Mouse (Mus musculus) layer of hippocampus, adult 11-12 months (tissue): ENCODE data around the gene Cbx4.
A peak's percentile ranks its signal among the peaks of the same experiment; 100 is the strongest.

ENCODE experiments used
- DNase-seq: peaks from one replicate; pipeline ENCODE4 v3.0.0; 2022; ENCODE audit warnings: low spot score

The Cbx4 gene

DNA sequence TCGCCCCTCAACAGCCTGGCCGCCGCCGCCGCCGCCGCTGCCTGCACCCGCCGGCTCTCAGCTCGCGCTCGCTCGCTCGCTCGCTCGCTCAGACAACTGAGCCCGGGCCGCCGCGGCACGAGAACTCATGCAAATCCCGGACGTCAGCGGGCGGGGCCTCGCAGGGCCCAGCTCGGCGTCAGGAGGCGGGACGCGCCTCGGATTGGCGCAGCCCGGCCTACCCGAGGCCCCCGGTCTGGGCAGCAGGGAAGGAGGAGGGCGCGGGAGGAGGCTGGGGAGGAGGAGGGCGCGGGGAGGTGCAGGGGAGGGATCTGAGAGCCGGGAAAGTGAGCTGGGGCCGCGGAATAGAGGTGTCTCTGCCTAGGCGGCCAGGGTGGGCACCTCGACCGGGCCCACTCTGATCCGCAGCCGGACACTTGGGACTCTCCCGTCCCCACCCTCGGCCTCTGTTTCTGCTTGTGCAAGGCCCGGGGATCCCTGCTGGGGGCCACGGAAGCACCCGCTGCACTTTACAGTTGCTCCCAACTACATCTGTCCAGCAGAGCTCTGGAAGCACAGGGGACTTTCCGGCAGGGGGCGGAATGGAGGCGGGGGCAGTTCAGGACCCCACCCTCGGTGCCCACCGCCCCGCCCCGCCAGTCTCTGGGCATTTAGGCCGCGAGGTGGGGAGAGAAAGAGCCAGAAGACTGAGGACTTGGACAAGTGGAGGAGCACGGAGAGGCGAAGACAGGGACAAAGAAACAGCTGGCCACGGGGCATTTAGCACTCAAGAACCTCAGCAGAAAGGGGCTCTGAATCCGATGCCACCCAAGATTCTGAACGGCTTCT, at the start of gene Cbx4:
TSS of gene Cbx4 (minus strand) at position 78 of the 828 bp plus-strand sequence.
- peak; percentile 89 for DNase-seq

DNA sequence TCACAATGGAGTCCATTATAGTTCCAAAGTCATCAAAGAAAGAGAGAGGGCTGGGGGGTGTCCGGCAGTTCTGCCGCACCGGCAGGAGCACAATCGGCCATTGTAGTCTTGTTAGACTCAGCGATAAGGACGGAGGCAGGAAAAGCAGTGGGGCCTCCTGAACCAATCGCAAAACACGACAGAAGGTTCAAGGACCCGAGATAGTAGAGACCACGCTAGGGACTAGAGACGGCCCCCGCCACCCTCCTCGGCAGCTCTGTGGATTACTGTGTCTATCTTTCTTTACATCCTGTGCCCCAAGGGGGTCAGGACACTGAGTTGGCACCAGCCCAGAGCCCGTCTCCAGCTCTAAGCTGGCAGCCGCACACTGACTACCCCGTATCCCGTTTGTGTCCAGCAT, 48.6 kb upstream of the Cbx4 start:
- no peak for DNase-seq

DNA sequence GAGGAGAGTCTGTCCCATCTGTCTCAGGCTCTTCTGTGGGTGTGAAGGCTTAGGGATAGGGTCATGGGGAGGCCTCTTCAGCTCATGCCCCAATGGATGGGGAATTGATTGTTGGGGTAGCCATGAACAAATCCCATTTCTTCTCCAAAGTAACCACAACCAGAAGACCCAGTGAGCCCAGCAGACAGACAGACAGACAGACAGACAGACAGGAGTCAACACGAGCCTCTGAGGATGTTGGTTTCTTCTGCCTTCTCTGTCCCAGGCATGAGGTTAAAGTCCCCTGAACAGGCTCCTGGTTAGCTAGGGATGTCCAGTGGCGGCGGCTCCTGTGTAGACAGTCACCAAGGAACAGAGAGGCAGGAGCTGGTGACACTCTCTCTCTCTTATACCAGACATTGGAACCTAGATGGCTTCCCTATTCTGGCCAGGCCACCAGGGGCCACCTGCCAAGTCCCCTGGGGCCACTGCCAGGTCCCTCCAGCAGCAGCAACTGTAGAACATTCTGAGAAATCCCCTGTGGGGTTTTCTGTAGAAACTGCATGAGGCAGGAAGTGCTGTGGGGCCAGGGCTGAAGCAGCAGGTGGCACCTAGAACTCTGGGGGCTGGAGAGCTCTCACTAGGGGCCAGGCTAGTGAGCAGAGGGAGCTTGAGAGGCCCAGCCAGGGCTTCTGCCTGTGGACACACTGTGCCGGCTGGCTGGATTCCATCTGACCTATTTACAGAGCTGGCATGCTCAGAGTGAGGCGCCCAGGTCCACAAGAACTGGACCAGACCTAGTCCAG, 47.6 kb upstream of the Cbx4 start:
- peak; percentile 39 for DNase-seq

DNA sequence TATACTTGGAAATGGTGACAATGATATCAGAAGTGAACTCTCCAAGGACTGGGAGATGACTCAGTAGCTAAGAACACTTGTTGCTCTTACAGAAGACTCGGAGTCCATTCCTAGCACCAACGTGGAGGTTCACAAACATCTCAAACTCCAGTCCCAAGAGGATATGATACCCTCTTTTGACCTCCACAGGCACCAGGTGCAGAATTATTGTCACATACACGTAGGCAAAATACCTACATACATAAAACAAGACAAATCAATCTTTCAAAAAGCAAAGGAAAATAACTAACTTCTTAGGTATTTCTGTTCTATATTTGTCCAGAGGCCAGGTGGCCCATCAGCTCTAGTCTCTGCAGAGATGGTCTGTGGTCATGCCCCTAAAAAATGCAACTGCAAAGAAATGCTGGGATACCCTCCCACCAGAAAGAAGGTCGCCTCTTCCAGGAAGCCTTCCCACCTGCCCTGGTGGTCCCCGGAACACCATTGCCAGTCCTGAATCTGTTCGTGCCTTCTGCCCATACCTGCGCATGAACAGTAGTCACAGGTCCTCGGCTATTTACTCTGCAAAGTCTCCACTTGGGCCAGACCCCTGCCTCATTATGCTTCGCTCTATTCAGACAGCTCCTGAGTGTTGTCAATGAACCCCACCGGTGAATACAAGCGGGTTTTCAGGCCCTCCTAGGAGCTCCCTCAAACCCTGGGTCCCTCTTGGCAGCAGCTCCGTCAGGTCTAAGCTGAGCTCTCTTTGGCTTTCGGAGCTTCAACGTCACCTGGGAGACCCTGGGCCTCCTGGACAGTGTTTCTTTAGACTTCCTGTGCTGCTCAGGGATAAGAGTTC, 46.4 kb upstream of the Cbx4 start:
- no peak for DNase-seq

DNA sequence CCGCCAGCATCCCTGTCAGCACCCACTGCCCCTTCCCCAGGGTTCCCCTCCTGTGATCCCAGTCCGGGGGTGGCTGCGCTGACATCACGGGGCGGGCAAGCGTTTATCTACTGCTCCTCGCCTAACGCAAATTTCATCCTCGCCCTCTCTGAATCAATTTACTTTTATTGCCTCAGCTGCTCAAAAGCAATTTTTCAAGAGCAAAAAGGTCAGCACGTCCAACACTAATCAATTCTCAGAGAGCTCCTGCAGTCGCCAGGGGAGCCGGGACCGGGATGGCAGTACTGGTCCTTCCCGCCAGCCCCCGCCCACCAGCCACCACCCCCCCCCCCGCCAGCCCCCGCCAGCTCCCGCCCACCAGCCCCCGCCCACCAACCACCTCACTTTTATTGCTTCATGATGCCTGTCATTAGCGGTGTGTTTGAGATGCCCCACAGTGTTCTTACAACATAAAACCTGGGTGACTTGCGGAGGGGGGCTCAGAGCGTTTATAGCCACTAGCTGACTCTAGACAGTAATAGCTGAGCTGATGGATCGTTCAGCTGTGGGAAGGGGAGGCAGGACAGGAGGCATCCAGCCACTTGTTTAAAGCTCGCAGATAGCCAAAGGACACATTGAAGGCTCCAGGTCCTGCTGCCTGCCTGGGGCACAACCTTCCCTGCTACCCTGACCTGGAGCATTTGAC, 44.2 kb upstream of the Cbx4 start:
- no peak for DNase-seq

DNA sequence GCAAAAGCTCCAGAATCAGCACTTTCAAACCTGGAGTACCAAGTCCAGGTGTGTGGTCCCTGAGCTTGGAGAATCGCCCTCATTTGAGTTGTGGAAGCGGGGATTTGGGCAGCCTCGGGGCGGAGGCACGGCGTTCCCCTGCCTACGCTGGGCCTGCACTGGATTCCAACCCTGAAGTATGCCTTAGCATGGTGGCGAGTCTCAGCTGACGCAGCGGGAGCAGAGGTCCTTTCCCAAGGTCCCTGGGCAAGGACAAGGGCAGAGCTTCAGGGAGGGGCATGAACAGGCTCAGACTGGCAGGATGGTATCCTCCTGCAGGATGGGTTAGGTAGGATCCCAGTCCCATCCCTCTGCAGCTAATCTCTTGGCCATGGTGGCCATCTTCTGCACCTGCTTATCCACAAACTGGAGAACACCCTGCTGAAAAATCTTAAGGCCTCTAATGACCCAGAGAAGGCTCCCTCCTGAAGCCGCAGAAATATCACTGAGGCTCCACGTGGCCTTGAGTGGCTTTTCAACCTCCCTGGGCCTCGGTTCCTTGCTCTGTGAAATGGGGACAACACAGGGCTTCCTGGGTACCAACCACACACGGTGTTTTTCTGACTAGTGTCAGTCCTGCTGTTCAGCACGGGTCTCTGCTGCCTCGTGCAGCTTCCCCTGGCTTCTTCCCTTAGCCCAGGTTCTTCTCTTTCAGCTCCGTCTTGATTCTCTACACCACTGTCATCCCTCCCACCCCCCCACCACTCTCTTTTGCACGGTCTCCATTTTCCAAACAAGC, 43.4 kb upstream of the Cbx4 start:
- DNase-seq: no peak

DNA sequence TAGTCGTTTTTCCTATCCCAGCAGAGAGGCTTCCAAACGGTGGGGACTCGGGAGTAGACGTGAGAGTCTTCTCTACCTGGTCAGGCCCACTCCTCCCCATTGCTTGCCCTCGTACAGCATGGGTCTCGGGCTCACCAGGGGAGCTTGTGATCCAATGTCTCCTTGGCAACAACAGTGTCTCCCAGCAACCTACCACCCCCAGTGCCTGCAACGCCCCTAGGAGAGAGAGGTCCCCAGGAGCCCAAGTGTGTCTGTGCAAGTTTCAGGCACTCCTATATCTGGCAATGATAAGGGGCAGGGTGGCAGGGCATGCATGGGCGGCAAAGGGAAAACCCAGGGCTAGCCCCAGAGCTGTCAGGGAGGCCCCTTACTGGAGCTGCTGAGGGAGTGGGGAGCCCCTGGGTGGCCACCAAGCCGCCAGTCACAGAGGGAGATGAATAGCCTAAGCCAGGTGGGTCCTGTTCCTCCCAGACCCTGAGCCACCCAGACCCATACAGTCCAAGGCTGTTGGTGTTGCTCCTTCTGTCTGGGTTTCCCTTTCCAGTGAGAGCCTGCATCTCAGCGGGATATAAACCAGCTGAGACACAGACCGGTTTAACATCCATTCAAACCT, 42.8 kb upstream of the Cbx4 start:
- no peak for DNase-seq

DNA sequence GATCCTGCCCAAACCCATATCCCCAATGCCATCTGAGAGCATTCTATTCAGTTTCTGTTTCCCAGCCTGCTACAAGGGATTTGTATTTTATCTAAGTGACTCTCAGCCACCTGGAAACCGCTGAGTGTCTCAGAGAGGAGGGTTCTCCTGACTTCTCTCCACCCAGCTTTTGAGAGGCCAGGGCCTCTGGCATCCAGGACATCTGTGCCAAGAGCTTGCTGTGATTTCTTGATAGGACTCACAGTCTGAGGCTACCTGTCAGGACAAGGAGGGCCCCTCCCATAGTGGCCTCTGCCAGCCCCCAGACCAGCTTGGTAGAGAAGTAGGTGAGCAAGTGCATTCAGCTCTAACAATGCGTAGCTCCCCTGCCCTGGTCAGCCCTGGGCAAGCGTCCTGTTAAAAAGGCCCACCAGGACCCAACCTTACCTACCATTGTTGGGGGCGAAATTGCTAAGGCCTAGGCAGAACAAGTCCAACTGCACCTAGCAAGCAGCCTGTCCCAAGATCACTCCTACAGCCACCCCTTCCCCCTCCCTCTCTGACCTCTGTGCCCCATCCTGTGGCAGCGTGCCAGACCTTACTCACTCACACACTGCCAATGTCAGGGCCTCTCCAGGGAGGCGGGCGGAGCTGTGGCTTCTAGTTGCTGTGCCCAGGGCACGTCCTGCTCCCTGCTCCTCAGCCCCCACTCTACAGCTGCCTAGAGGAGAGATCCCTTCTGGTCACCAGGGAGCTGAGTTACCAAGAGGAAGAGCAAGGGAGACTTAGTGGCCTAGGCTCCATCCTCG, 41.9 kb upstream of the Cbx4 start:
- peak; percentile 18 for DNase-seq

DNA sequence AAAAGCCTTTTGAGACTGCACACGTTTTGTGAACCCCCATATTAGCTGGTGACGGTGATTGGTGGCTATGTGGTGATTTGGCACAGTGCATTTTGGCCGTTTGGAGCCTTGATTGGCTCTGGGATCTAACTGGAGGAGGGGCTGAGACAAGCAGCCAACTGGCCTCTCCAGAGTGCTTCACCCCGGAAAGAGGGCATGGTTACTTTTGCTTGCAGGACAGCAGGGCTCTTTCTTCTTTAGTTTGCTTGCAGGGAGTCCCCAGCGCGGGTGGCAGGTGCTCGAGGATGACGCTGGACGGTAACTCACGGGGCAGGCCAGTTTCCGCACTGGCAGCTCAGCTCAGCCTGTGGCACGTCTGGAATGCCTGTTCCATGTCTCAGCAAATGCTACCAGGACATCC, 41.1 kb upstream of the Cbx4 start:
- DNase-seq: no peak

DNA sequence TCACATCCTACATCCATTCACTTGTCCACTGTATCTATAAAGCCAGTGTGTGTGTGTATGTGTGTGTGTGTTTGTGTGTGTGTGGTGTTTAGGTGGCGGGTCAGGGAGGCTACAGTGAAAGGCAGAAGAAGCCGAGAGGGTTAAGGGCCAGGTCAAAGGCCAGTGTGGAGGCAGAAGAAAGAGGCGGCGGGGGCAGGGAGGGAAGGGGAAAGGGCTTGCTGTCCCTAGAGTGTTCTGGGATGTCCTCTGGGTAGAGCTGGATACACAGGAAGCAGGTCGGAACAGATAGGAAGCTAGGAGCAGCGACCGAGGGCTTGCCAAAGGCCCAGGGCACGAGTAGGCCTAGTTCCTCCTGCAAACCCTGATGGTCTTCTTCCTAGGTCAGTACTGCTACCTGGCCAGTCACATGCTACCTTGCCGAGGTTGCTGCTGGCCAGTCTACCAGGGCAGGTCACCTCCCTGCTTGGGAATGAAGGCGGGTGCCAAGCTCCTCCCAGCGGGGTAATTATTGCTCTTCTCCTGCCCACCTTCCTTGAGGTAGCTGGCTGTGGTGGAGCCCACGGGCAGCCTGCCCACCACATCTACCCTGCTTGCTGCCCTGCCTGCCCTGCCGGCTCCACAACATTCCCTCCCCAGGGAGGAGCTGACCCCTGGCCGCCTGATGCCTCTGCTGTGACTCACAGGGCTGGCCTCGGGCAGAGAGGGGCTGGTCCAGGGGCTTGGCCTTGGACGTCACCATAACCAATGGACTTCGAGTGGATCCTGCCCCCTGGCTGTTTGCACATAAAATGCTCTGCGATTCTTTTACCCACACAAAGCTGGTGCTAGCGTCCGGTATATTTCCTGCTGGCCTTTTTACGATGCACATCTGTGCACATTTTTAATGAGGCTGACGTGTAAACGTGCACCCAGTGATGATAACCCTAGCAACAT, 40.2 kb upstream of the Cbx4 start:
- peak; percentile 61 for DNase-seq

DNA sequence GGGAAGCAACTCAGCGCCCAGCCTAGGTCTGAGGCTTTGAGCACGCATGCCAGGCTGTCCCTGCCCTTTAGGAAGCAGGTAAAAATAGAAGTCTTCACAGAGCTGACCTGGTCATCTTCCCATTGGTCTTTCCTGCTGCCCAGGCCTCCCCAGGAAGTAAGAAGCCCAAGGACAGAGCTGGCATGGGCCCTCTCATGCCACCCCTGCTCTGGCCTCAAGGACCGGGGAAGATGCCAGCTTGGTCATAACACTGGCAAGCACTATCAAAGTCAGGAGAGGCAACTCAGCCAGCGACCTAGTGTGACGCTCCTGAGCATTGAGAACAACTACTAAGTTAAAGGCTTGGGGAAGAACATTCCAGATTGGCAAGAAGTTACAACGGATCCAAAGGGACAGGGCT, 38.5 kb upstream of the Cbx4 start:
- DNase-seq: no peak

DNA sequence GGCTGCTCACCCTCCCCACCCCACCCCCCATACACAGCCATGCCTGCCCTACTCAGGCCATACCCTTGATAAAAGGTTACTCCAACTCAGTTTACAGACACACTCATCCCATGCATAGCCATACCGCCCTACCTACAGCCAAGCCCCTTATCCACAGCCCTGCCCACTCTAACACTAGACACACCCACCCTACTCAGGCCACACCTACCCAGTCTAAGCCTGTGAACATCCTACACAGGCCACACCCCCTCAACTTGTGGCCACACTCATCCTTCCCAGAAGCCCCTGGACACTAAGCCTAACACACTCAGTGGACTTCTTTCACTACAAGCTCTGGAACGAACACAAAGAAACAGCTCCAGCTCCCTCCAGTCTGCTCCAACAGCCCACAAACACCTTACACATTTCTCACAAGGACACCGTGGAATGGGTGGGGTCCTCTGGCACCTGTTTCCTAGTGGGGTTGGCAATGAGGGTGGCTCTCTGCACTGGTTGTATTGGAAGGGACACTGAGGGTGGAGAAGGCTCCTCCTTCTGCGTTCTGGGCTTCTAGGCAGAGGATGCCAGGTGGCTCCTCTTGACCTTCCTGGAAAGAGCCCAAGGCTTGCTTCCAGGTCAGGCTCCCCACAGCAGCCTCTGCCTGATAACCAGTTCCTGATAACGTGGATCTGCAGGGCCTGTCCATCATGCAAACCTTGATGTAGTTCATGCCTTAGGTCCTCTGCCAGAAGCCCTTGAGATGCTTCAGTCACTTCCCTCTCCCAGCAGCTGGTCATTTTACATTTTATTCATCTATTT, 37.7 kb upstream of the Cbx4 start:
- no peak for DNase-seq

DNA sequence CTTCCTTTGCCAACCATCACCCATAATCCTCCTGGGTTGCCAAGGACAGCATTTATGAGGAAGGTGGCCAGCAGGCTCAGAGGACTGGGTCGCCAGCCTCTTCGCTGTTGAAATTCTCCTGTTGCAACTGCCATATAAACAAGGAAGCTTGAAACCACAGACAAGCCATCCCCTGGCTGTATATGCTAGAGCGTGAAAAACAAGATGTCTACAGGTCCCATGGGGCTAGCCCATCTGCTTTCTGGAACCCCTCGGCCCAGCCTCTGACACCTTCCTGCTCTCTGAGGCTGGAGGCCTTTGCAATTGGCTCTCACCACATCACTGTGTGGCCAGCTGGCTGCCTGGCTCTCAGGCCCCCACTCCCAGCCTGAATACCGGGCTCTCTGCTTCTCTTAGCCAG, 36.4 kb upstream of the Cbx4 start:
- no peak for DNase-seq

DNA sequence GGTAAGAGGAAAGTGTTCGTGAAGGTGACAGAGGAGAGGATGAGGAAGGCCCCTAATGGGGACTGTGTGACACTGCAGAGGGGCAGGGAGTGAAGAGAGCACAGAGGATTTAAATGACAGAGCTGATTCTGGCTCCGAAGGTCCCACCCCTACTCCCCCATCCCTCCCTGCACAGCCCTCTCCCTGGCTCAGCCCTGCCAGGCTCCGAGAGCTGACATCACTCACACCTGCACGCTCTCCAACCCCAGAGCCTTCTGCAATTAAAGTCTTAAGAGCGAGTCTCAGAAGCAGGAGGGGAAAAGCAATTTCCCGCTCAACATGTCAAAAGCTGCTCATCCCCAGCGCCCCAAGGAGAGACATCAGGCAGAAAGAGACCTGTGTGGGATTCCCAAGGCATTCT, 32.9 kb upstream of the Cbx4 start:
- DNase-seq: no peak

DNA sequence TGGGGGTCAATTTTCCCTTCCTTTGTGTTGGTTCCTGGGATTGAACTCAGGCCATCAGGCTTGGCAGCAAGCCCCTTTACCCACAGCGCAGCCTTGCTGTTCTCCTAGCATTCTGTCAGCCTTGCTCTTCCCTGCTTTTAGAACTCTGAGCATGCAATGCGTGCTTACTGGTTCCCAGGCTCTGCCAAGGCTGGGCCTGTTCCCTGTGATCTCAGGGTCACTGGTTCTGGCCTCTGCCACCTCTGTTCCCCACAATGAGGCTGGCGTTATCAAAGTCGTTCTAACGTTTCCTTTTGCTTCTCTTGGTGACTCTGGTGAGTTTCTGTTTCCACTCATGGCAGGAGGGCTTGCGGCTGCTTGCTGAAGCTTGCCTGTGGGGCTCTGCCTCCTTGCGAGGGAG, 31.9 kb upstream of the Cbx4 start:
- DNase-seq: no peak

DNA sequence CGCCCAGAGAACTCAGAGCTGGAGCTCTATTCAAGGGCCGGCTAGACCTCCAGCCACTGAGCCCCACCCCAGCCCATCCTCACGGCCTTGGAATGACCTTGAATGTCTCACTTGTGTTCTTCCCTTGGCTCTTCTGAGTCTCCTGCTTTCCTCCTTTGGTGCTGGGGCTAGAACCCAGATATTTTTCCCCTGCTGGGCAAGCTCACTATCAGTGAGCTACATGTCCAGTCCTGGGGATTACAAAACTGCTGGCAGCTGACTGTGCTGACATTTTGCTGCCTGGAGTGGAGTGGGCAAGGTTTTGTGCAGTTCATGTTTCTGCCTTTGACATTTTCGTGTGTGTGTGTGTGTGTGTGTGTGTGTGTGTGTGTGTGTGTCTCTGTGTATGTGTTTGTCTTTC, 31.0 kb upstream of the Cbx4 start:
- DNase-seq: no peak

DNA sequence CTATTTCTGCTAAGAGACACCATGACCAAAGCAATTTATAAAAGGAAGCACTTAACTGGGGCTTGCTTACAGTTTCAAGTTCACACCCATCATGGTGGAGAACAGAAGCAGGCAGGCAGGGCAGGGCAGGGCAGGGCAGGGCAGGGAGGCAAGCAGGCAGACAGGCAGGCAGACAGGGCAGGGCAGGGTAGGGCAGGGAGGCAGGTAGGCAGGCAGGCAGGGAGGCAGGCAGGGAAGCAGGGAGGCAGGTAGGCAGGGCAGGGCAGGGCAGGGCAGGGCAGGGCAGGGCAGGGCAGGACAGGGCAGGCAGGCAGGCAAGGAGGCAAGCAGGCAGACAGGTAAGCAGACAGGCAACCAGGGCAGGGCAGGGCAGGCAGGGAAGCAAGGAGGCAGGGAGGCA, 26.7 kb upstream of the Cbx4 start:
- DNase-seq: no peak

DNA sequence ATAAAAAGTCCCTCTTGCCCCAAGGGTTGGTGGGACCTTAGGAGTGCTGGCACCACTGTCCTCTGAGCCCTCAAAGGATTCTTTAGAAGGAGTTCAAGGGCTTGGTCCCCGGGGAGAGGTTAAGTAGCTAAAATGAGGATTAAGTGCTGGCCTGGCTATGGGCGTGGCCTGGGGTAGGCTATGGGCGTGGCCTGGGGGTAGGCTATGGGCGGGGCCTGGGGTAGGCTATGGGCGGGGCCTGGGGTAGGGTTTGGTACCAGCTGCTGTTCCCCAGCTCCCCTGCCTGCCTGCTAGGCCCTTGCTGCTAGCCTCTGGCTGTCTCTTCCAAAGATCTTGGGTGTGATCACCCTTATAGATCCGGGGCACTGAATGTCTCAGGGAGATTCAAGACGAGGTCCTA, 25.3 kb upstream of the Cbx4 start:
- DNase-seq: no peak
